Mouse (Mus musculus) liver, embryonic 16.5 days (tissue): ENCODE measurements around the gene Usp15. TPM values are rescaled to one million over a fixed set of nuclear protein-coding genes. Genes with fewer than 3 reads are reported as not detected.

Experiments
- ATAC-seq: fragments of 200-750 bp; cut with Nextera tagmentation; 2 replicates; pipeline ENCODE4 v1.8.0; 2017; ENCODE audit warnings: low read depth, mild to moderate bottlenecking, moderate number of reproducible peaks, moderate library complexity
- H3K27ac ChIP-seq: fragments of 300-500 bp; sonication (generic); 2 replicates; pipeline ENCODE4 v1.5.1; 2014; ENCODE audit warnings: mild to moderate bottlenecking, low read length
- H3K27me3 ChIP-seq: fragments of 300-500 bp; sonication (generic); 2 replicates; pipeline ENCODE4 v1.6.1; 2014; ENCODE audit warnings: low read depth, low read length, mixed read lengths; ENCODE audit not compliant: control insufficient read depth, insufficient read depth
- H3K36me3 ChIP-seq: fragments of 300-500 bp; sonication (generic); 2 replicates; pipeline ENCODE4 v1.6.1; 2014; ENCODE audit warnings: mild to moderate bottlenecking; ENCODE audit not compliant: control insufficient read depth, insufficient read depth
- H3K4me1 ChIP-seq: fragments of 300-500 bp; sonication (generic); 2 replicates; pipeline ENCODE4 v1.6.1; 2014; ENCODE audit warnings: low read depth, low read length, mixed read lengths; ENCODE audit not compliant: control insufficient read depth
- H3K4me2 ChIP-seq: fragments of 300-500 bp; sonication (generic); 2 replicates; pipeline ENCODE4 v1.6.1; 2014; ENCODE audit warnings: low read depth, low read length, mixed read lengths
- H3K4me3 ChIP-seq: fragments of 300-500 bp; sonication (generic); 2 replicates; pipeline ENCODE4 v1.5.1; 2014; ENCODE audit warnings: low read depth, mild to moderate bottlenecking, low read length
- H3K9ac ChIP-seq: fragments of 300-500 bp; sonication (generic); 2 replicates; pipeline ENCODE4 v1.6.1; 2014; ENCODE audit warnings: low read depth, low read length
- H3K9me3 ChIP-seq: fragments of 300-500 bp; sonication (generic); replicated peaks from 2 replicates; pipeline ENCODE4 v1.6.1; 2016; ENCODE audit warnings: low read length; ENCODE audit not compliant: control insufficient read depth
- WGBS: fragments of 180-500 bp; shearing (Covaris S2); extraction: QIAGEN DNeasy Blood & Tissue Kit; methylation state at CpG from one replicate; pipeline ENCODE4 v1.1.7; 2014; ENCODE audit not compliant: insufficient replicate concordance; 5-methylcytosine and 5-hydroxymethylcytosine counted together
- polyA plus RNA-seq: library from polyadenylated mRNA; unstranded; fragments of >200 nt; fragmentation: Nextera tagmentation; extraction: Ambion mirVana; gene quantifications from 2 replicates; pipeline ENCODE4 v1.2.1, GENCODE M21; 2015

Gene Usp15
- polyA plus RNA-seq, 1 experiment from 2014 or later, result 89.9 TPM

DNA sequence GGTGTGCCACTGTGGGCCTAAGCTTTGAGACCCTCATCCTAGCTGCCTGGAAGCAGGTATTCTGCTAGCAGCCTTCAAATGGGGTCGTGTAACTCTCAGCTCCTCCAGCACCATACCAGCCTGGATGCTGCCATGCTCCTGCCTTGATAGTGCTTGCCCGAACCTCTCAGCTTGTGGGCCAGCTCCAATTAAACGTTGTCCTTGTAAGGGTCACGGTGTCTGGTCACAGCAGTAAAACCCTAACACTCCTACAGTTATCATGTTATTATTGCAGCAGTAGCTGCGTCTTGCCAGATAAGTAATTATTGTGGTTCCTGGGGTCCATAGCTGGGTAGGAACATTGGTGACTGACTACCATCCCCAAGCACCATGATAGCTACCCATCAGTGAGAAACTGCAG is 4.2 kb upstream of the Usp15 start:
- Histone ChIP-seq H3K4me1 (peaks cover 29% of the 10 kb centered on the region), H3K9ac (no peak overlapping the region), H3K4me2 (no peak overlapping the region), H3K4me3 (no peak overlapping the region), H3K27me3 (no peaks in the 10 kb centered on the region), H3K36me3 (no peaks in the 10 kb centered on the region), H3K27ac (no peak overlapping the region), H3K9me3 (no peaks in the 10 kb centered on the region)
- no peak for ATAC-seq
- 81% methylated on average over 5 of the region's 5 CpGs for WGBS

DNA sequence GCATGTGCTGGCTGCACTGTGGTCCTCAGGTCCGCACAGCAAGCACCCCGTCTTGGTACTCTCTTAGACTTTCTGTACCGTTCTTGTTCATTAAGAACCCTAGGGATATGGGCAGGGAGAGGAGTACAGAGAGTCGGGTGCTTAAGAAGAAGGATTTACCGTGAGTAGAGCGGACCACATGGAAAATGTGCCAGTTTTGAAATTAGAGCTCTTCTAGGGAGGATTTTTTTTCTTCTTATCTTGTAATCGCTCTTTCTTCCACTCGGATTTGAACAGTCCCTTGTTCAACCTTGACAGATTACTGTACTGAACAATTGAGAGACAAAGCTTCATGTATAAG is 3.5 kb upstream of the Usp15 start:
- Histone ChIP-seq H3K36me3 (no peaks in the 10 kb centered on the region), H3K9me3 (no peaks in the 10 kb centered on the region), H3K27ac (peak overlapping the region; percentile 55), H3K9ac (no peak overlapping the region), H3K4me1 (peaks cover 33% of the 10 kb centered on the region), H3K4me3 (no peak overlapping the region), H3K4me2 (0 out of 2 replicates have a peak overlapping the region, but pooled peaks have one; percentile 17), H3K27me3 (no peaks in the 10 kb centered on the region)
- no peak for ATAC-seq
- 81% methylated on average over 8 of the region's 8 CpGs for WGBS

DNA sequence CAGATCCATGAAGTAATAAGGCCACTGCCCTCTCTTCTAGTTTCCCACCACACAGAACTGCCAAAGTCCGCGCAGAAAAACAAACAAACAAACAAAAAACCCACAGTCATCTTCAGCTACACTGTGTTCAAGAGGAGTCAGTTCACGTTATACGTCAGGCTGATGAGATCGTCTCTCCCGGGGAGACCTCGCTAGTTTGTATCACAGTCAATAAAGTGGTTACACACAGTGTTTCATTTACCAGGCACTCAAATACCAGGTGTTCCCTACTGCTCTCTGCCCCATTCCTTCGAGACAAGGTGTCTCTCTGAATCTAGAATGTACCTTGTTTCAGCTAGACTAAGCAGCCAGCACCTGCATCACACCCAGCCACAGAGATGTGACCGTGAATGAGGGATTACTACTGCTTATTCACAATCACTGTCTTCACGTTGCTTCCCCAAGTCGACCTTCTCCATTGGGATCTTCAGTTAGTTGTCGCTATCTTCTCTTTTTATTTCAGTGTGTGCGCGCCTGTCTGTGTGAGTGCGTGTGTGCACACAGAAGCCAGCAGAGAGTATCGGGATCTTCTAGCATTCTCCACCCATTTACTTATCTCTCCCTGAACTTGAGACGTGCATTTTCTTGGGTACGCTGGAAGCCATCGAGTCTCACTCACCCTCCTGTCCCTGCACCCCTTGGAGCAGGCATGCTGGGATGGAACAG is 3.0 kb upstream of the Usp15 start:
- Histone ChIP-seq H3K36me3 (no peaks in the 10 kb centered on the region), H3K4me2 (0 out of 2 replicates have a peak overlapping the region, but pooled peaks have one; percentile 17), H3K9ac (no peak overlapping the region), H3K4me1 (peaks cover 34% of the 10 kb centered on the region), H3K9me3 (no peaks in the 10 kb centered on the region), H3K27ac (peak overlapping the region; percentile 55), H3K27me3 (no peaks in the 10 kb centered on the region), H3K4me3 (no peak overlapping the region)
- ATAC-seq, result no peak
- 65% methylated on average over 19 of the region's 19 CpGs for WGBS

GRCm38 (mm10) chr10:123199119-123199518 is 2.3 kb upstream of the Usp15 start:
- Histone ChIP-seq H3K36me3 (no peaks in the 10 kb centered on the region), H3K4me3 (no peak overlapping the region), H3K9me3 (no peaks in the 10 kb centered on the region), H3K4me1 (peaks cover 37% of the 10 kb centered on the region), H3K4me2 (no peak overlapping the region), H3K9ac (no peak overlapping the region), H3K27ac (no peak overlapping the region), H3K27me3 (no peaks in the 10 kb centered on the region)
- 25% methylated on average over 3 of the region's 3 CpGs for WGBS
- no peak for ATAC-seq

DNA sequence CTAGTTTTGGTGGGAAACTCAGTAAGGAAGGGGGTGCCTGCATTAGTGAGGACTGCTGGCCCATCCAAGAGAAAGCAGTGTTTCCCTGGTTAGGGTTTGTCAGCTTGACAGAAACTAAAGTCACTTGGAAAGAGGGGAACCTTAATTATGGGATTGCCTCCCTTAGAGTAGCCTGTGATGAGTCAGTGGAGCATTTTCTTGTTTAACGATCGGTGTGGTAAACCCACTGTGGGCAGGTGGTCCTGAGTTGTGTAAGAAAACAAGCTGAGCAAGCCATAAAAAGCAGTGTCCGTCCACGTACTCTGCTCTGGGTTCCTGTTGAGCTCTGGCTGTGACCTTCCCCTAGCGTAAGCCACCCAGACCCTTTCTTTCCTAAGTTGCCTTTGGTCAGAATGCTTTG is 1.4 kb upstream of the Usp15 start:
- H3K9ac ChIP-seq, result no peak overlapping the region
- H3K4me3 ChIP-seq, result no peak overlapping the region
- H3K36me3 ChIP-seq, result no peaks in the 10 kb centered on the region
- no peaks in the 10 kb centered on the region for H3K27me3 ChIP-seq
- H3K4me2 ChIP-seq, result no peak overlapping the region
- H3K4me1 ChIP-seq, result peaks cover 41% of the 10 kb centered on the region
- 83% methylated on average over 5 of the region's 5 CpGs for WGBS
- no peaks in the 10 kb centered on the region for H3K9me3 ChIP-seq
- no peak overlapping the region for H3K27ac ChIP-seq
- no peak for ATAC-seq

GRCm38 (mm10) chr10:123195961-123196834 is 597 bp downstream of the Usp15 start:
- peaks cover 55% of the 10 kb centered on the region for H3K4me1 ChIP-seq
- H3K27me3 ChIP-seq, result no peaks in the 10 kb centered on the region
- H3K4me2 ChIP-seq, result peak overlapping the region; percentile 58
- no peaks in the 10 kb centered on the region for H3K36me3 ChIP-seq
- peak overlapping the region; percentile 95 for H3K27ac ChIP-seq
- H3K4me3 ChIP-seq, result peak overlapping the region; percentile 99
- under 1% methylated on average over 60 of the region's 66 CpGs for WGBS
- peak; percentile 68 for ATAC-seq
- no peaks in the 10 kb centered on the region for H3K9me3 ChIP-seq
- peak overlapping the region; percentile 100 for H3K9ac ChIP-seq

- H3K4me2 ChIP-seq, result peak overlapping the region; percentile 58
- peak overlapping the region; percentile 100 for H3K9ac ChIP-seq
- ATAC-seq, result no peak
- H3K4me1 ChIP-seq, result peaks cover 52% of the 10 kb centered on the region
- H3K4me3 ChIP-seq, result peak overlapping the region; percentile 99
- 14% methylated on average over 7 of the region's 7 CpGs for WGBS
- no peaks in the 10 kb centered on the region for H3K36me3 ChIP-seq
- no peaks in the 10 kb centered on the region for H3K9me3 ChIP-seq
- H3K27ac ChIP-seq, result peak overlapping the region; percentile 95
- H3K27me3 ChIP-seq, result no peaks in the 10 kb centered on the region
Observed at GRCm38 (mm10) chr10:123195501-123195900, 1.3 kb downstream of the Usp15 start.

DNA sequence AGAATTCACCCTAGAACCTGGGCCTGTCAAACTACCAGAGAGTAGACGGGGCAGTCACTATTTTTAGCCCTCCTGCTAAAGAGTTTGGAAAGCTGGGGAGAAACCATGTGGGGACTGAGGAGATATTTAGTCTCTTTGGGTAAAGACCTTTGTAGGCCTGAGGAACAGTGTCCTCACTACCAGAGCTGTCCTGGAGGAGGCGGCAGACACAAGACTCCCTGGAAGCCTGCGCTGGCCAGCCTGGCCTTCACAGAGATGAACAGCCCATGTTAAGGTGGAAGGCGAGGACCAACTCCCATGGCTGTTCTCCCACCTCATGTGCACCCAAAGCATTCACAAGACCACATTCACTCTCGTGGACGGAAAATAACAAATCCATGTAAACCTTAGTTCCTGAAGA is 5.8 kb downstream of the Usp15 start:
- Histone ChIP-seq H3K27me3 (no peaks in the 10 kb centered on the region), H3K9ac (no peak overlapping the region), H3K4me1 (peaks cover 52% of the 10 kb centered on the region), H3K4me3 (no peak overlapping the region), H3K36me3 (no peaks in the 10 kb centered on the region), H3K27ac (no peak overlapping the region), H3K4me2 (no peak overlapping the region), H3K9me3 (no peaks in the 10 kb centered on the region)
- ATAC-seq, result no peak
- 64% methylated on average over 6 of the region's 6 CpGs for WGBS

GRCm38 (mm10) chr10:123187337-123187736 is 9.5 kb downstream of the Usp15 start:
- WGBS, result 62% methylated on average over 6 of the region's 6 CpGs
- Histone ChIP-seq H3K27me3 (no peaks in the 10 kb centered on the region), H3K27ac (no peak overlapping the region), H3K9ac (no peak overlapping the region), H3K9me3 (no peaks in the 10 kb centered on the region), H3K4me3 (no peak overlapping the region), H3K36me3 (no peaks in the 10 kb centered on the region; the same call in 1 of the 2 replicates), H3K4me1 (peaks cover 46% of the 10 kb centered on the region), H3K4me2 (no peak overlapping the region)
- ATAC-seq, result no peak
